Mouse (Mus musculus): ENCODE data around the gene Ppp6r1.

The Ppp6r1 gene

DNA sequence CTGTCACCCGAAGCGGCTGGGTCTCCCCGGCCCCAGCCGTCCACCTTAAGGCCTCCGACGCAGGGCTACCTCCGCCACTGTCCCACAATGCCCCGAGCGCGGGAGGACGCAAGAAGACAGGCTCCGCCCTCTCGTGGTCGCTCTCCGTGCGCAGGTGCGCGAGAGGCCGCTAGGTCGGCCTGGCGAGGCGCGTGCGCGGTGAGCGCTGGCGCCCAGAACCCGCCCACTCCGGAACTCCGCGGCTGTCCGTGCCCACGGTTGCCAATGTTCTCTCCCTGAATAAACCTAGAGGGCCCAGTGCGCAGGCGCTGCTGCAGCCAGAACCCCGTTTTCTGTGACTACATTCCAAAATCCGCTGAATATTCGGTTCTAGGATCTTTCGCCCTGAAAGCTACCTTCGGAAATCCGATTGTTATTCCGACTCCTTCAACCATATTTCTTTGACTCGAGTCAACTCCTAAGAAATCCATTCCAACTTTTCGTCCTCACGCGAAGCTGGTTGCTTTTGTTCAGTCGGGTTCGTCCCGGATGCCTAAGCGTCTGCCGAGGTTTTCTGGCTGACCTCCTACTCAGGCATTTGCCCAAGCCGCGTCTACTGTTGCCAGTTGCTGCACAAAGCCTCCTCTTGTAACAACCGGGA is at the start of gene Ppp6r1:
Gene Ppp6r1 (minus strand): TSS at position 108 of the 640 bp plus-strand sequence.
- peak; percentile 99 for DNase-seq

DNA sequence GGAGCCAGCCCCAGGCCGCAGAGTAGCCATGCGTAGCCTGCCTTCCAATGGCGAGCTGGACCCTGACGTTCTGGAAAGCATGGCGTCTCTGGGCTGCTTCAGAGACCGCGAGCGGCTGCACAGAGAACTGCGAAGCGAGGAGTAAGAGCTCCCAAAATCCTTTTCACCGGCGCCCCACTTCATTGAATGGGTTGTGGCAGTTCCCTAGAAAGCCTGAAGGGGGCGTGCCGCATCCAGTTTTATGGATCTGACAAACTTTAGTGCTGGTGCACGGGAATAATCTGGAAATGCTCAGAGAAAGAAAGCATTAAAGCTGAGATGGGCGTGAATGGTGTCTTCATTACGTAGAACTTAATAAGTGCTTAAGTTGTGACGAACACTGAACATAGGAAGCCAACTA is 46.3 kb upstream of the Ppp6r1 start:
- DNase-seq: no peak

DNA sequence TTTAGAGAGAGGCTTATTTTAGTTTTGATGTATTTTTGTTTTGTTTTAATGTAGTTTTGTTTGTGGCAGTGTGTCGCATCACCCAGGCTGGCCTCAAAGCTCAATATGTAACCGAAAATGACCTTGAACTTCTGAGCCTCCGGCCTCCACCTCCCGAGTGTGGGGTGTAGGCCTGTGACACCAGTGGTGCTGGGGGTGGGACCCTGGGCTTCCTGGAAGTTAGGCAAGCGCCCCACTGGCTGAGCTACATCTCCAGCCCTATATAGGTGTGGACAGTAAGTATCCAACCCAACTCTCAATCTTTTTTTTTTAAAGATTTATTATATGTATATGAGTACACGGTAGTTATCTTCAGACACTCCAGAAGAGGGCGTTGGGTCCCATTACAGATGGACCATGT is 44.4 kb upstream of the Ppp6r1 start:
- no peak for DNase-seq

DNA sequence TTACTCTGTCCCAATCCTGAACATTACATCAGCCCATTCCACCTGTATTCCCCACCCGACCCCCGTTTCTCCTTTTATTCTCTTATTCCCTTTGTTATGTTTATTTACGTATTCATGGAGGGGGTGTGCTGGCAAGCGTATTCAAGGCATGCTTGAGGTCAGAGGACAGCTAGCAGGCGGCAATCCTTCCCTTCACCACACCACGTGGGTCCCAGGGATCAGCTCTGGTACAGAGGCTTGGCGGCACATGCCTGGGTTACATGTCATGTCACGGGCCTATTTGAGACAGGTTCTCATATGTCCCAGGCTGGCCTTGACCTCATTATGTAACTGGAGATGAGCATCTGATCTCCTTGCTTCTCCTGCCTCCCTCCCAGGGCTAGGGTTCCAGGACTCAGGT is 43.5 kb upstream of the Ppp6r1 start:
- DNase-seq: no peak

DNA sequence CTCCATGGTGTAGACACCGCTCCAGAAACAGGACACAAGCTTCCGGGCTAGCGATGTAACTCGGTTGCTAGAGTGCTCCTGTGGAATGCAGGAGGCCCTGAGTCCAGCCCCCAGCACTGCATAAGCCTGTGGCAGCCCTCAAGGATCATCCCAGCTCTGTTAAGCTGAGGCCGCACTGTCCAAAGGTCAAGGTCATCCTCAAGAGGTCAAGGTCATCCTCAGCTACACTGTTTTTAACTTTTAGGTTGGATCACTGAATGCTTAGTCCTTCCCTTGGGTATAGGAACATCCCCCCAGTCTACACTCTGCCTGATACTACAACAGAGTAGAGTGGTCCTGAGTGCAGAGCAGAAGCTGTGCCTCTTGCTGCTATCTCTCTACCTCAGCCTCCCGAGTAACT is 34.2 kb upstream of the Ppp6r1 start:
- DNase-seq: no peak

DNA sequence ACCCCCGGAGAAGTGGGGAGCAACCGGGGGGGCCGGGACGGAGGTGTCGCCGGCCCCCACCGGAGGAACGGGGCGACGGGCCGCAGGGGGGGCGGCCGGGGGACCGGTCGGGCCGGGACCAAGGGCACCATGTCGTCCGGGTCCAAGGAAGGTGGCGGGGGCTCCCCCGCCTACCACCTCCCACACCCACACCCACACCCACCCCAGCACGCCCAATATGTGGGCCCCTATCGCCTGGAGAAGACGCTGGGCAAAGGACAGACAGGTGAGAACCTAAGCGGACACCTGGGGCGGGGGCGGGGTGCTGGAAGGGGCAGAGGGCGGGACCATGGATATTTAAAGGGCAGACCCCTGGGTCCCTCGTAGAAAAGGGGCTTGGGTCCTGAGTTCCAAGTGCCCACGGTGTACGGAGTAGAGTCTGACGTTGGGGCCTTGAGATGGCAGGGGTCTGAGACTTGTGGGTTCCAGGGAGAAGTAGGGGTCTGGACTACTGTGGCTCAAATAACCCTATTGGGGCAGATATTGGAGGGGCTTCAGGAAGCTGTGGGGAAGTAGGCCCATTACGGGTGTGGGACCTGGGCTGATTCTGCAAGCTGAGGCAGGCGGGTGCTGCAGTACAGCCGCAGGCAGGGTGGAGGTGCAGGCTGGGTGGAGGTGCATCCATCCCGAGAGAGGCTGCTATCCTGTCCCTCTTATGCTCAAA is 32.3 kb upstream of the Ppp6r1 start:
- peak; percentile 36 for DNase-seq

DNA sequence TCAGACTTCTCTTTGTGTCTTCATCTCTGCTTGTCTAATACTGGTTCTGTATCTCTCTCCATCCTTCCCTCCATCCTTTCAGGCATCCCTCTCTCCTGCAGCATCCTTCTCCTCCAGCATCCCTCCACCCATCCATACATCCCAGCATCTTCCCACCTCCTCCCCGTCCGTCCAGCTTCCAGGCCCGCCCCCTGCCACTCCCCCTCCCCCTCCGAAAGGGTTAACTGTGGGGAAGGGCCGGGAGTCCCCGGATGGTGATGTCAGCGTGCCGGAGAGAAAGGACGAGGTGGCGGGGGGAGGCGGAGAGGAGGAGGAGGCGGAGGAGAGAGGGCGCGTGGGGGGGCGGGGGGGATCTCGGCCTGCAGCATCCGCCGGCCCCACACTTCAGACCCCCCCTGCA is 31.6 kb upstream of the Ppp6r1 start, which contains the start of gene Brsk1:
Gene Brsk1 (plus strand): TSS at position 218 of the 400 bp plus-strand sequence.
- peak; percentile 86 for DNase-seq

DNA sequence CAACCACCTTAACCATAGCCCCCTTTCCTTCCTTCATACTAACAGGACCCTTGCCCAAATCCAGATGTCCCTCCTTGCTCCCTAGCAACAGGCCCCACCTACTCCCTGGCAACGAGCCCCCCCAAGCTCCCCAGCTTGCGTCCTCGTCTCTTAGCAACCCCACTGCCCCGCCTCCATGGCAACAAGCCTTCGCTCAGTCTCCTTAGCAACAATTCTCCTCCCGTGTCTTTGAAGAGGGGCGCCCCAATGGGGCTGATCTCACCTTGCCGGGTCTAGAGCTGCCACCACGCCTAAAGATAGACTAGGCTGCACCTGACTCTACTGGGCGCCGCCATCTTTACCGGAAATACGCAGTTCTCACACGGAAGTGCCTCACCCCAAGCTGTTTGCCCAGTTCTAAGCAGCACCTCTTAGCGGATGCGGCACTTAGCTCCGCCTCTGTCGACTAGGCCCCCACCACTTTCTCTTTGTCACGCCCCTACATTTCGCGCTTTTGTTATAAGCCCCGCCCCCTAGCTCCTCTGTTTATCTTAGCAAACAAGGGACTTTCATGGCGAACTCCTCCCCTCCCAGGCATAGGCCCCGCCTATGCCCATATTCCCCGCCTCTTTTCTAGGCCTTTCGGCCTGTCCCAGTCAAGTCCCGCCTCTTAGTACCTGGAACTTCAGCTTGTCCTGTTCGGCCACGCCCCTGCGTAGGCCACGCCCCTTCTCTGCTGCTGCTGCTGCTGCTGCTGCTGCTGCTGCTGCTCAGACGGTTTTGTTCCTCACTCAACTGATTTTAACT is 26.0 kb upstream of the Ppp6r1 start, which contains the start of gene Hspbp1:
Gene Hspbp1 (minus strand): TSS at position 437 of the 786 bp plus-strand sequence.
- DNase-seq: peak; percentile 88

DNA sequence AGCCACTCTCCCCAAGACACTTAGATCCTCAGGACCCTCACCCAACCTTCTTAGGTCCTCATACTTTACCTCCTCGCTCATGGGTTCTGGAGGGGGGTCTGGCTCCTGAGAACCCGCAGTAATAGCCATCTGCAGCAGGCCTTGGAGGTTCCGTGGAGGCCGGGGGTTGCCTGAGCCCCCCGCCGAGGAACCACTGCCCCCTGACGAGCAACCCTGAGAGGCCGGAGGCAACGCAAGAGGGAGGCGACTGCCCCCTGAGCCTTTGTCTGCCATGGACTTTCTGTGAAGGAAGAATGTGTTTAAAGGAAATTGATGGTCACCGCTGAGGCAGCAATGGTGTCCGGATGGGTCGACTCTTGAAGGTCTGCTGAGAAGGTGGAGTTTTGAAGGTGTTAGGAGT is 25.4 kb upstream of the Ppp6r1 start:
- no peak for DNase-seq

DNA sequence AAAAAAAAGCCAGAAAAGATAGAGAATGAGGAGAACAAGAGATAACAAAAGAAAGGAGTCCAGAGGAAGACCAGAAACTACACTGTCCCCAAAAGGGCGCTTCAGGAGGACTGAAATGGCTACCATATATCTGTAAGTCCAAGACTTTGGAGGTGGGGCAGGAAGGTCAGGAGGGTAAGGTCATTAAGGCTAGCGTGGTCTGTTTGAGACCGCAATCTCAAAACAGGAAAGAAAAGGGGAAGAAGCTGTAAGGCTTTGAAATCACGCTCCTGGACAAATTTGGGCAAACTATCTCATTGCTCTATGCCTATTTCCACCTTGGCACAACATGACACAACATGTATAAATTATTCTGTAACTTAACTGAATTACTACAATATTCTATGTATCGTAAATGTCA is 24.5 kb upstream of the Ppp6r1 start:
- no peak for DNase-seq

DNA sequence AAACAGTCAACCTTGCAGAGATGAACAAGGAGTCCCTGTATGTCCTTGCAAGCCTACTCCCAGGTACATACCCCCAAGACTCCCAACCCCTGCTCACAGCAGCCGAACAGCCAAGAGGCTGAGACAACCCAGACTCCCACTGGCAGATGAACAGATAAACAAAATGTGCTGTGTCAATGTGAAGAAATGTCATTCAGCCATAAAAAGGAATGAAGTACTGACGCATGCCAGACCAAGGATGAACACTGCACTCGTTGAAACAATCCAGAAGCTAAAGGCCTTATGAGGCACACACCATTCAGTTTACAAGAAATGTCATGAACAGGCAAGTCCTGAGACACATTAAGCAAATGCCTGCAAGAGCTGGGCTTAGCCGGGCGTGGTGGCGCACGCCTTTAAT is 16.4 kb upstream of the Ppp6r1 start:
- no peak for DNase-seq

DNA sequence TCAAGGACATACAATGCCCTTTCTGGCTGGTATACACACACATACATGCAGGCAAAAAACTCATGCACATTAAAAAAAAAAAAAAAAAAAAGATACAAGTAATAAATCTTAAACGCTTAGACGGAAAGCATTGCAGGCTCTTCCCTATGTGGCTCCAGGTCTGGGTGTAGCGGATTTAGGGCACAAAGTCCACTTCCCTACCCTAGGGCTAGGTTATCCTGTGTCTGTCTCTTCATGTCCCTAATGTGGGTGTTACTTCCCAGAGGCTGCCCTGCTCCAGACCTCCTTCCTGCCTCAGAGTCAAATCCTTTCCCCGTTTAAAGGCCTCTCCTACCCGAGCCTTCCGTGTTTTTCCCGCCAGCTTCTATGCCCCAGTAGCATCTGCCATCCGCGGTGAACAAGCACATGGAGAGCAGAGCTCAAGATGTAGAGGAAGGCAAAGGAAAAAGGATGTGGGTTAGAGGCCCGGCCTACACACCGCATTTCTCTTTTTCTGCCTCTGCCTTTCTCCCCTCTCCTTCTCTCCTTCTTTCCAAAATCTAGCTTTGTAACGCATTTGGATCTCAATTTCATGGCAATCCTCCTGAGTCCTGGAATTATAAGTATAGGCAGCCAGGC is 15.4 kb upstream of the Ppp6r1 start:
- DNase-seq: no peak

DNA sequence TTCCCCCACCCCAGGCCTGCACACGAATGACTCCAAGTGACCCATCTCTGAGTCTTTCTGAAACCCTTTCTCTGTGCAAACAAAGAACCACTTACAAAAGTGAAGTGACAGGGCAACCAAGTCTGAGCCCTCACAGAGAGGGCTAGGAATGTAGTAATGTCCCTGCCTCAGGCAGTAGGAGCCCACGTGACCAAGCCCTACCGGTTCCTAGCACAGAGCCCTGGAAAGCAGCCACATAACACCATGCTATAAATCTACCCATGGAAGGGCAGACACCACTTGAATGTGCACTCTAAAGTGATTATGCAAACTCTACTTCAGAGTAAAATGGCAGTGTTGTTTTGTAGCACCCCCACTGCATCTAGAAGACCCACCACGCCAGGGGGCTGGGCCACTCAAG is 13.1 kb upstream of the Ppp6r1 start:
- DNase-seq: no peak

DNA sequence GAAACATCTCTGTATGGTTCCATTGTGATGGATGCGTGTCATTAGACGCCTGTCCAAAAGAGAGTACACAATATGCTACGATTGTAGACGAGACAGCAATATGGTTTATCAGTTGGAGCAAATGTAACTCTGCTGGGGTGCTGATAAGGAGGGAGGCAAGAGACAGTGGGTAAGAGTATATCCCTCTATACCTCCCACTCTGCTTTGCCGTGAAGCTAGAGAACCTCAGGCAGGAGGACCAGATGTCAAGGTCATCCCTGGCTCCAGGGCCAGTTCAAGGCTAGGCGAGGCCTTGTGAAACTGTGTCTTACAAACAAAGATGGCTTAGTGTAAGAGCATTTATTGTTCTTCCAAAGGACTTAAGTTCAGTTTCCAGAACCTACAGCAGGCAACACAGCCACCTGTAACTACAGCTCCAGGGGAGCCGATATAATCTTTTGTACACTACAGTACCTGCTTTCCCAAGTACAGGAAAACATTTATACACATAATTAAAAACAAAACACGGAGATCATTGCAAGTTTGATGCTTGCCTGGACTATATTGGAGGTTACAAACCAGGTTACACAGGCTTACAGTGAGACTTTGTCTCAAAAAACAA is 11.9 kb upstream of the Ppp6r1 start:
- no peak for DNase-seq

DNA sequence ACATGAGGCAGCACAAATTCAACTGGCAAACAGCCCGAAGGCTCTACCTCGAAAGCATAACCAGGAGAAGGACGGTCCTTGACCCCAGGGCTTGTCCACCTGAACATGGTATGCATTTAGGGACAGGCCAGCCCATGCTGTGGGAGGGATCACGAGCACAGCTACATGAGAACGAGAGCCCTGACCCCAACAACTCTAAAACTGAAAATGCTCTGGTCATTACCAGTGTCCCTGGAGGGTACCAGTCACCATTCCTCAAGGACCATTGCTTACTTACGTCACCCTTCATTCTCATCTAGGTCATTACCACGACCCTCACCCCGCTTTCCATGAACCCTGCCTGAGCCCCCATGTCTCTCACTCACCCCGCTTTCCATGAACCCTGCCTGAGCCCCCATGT is 10.3 kb upstream of the Ppp6r1 start:
- no peak for DNase-seq

DNA sequence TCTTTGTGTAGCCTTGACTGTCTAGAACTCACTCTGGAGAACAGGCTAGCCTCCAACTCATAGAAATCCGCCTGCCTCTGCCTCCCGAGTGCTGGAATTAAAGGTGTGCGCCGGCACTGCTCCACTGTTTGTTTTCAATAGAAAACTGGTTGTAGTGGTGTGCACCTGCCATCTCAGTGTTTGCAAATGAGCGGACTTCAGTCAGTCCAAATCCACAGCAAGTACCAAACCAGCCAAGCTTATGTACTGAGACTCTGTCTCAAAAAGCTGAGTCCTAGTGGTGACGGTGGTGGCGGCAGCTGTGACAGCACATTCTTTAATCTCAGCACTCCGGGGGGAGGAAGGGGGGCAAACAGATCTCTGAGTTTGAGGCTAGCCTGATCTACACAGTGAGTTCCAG is 9.7 kb upstream of the Ppp6r1 start:
- no peak for DNase-seq

DNA sequence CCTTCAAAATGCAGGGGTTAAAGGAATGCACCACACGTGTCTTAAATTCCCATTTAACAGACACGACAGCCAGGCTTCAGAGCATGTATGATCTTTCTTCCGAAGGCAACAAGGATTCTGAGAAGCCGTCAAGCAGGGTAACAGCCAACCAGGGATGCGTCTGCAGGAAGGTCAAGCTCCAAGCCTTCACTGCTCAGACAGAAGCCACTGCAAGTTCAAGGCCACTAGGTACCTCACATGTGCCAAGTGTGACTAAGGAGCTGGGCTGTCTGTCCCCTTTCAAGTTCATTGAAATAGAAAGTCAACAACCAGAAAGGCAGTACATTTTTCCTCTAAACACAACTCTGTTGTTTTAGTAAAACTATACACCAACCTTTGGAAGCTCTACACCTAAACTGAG is 8.1 kb upstream of the Ppp6r1 start:
- DNase-seq: no peak

DNA sequence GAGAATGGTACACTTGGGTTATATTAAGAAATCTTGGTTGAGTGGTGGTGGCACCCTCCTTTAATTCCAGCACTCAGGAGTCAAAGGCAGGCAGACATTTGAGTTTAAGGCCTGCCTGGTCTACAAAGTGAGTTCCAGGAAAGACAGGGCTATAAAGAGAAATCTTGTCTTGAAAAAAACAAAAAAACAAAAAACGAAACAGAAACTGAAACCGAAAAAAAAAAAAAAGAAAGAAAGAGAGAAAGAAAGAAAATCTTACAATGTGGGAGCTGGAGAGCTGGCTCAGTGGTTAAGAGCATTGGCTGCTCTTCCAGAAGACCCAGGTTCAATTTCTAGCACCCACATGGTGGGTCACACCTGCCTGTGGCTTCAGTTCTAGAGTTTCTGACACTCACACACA is 4.9 kb upstream of the Ppp6r1 start:
- no peak for DNase-seq

DNA sequence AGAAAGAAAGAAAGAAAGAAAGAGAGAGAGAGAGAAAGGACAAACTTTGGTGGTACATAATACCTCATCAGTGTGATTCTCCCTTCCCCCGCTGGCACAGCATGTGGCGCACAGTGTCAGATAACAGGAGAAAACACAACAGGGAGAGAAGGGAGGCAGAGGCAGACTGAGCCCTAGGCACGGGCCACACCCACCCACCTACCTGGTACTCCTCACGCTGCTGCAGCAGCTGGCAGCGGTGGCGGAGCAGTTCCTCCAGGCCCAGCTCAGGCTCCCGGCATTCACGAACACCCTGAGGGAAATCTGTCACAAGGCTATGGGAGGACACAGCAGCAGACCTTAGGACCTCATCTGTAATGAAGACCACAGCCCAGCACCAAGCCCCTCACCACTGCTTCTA is 4.4 kb upstream of the Ppp6r1 start:
- no peak for DNase-seq

DNA sequence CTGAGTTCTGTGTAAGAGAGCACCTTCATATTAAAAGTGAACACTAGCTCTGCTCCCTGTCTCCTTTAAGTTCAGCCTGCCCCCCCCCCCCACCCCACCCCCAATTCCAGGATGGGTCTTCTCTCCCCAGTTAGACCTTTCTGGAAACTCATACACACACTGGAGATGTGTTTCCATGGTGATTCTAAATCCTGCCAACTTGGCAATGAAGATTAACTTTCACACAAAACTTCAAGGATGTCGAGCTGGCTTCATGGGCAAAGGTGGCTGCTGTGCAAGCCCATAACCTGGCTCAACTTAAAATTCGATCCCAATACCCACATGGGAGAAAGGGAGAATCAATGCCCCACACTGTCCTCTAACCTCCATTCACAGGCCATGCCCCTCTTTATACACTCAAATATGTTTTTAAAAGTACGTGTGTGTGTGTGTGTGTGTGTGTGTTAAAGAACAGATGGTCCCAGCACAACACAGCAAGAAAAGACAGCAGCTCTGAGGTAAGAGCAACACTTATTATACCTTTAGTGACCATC is 1.2 kb upstream of the Ppp6r1 start:
- DNase-seq: no peak

DNA sequence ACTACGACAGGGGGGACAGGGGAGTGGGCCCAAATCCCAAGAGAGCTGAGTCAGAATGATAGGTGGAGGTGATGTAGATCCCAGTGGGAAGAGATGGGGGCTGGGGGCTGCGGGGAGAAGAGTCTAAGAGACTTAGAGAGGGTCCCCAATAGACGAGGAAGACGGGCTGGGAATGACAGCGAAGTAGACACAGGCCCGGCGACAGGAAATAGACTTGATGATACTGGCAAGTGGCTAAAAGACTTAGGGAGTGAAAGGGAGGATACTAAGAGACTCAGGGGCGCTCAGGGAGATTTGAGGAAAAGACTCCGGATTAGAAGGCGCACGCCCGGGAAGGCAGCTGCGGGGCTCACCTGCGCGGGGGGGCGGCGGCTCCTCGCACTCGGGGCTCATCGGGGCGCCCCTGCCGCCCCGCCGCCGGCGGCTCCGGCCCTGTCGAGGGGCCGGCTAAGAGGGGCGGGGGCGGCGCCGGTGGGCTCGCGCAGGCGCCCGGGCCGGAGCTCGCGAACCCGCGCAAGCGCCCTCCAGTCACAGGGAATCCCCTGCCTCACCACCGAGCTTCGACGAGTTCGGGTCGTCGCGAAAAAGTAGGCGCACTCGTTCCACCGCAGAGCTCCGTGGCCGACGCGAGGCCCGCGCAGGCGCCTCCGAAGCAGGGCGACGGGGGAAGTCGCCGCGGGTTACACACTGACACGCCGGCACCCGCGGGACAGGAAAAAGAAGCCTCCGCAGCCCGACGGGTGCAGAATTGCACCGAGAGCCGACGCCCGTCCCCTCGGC is 501 bp downstream of the Ppp6r1 start:
- DNase-seq: no peak

All from right cerebral cortex, postnatal 25 days (tissue).